Mouse (Mus musculus): ENCODE data around the gene Lmbr1. TPM values are rescaled to one million over a fixed set of nuclear protein-coding genes. Genes with fewer than 3 reads are reported as not detected.
"Not testable (repeated sequence)": the region's sequence is repeated elsewhere in the genome, so short reads cannot be mapped to it uniquely, and the experiment has no call there.

Lmbr1 gene
- 13.4 and 14.7 TPM in 2 replicates for polyA plus RNA-seq (2014; fragmentation: Nextera tagmentation; extraction: Ambion mirVana)

- Histone ChIP-seq H3K9me3 (ENCODE audit: control insufficient read depth, low read length) (no peaks in the 10 kb centered on the region), H3K4me3 (ENCODE audit: low read depth, low read length) (peak within 1 kb of the TSS; percentile 85), H3K4me1 (replicated peaks; ENCODE audit: control insufficient read depth, insufficient read depth, low read length) (no peaks in the 10 kb centered on the region), H3K27ac (ENCODE audit: low read depth) (peak within 1 kb of the TSS; percentile 80), H3K27me3 (replicated peaks; ENCODE audit: control insufficient read depth, insufficient read depth, low read length) (no peaks in the 10 kb centered on the region), H3K36me3 (ENCODE audit: control insufficient read depth, insufficient read depth, low read length) (no peaks in the 10 kb centered on the region), H3K9ac (ENCODE audit: low read length) (peak within 1 kb of the TSS; percentile 68), H3K4me2 (ENCODE audit: low read length) (peak within 1 kb of the TSS; percentile 84)
- ATAC-seq (replicated peaks; ENCODE audit: low FRiP score, low TSS enrichment, low read depth): peak; percentile 98
- peak; percentile 99 for DNase-seq (ENCODE audit: low spot score)
- 1% methylated on average over 40 of the region's 40 CpGs for WGBS
Measured at GRCm38 (mm10) chr5:29378298-29379036, at the start of gene Lmbr1. Gene Lmbr1, minus strand, starts transcription at chr5:29378390.

GRCm38 (mm10) chr5:29423330-29423729 is 45.1 kb upstream of the Lmbr1 start:
- H3K4me1 ChIP-seq (replicated peaks; ENCODE audit: control insufficient read depth, insufficient read depth, low read length); H3K9me3 ChIP-seq (ENCODE audit: control insufficient read depth, low read length); H3K27me3 ChIP-seq (replicated peaks; ENCODE audit: control insufficient read depth, insufficient read depth, low read length); DNase-seq (ENCODE audit: low spot score); H3K27ac ChIP-seq (ENCODE audit: low read depth); ATAC-seq (replicated peaks; ENCODE audit: low FRiP score, low TSS enrichment, low read depth); H3K9ac ChIP-seq (ENCODE audit: low read length); H3K36me3 ChIP-seq (ENCODE audit: control insufficient read depth, insufficient read depth, low read length); H3K4me2 ChIP-seq (ENCODE audit: low read length); H3K4me3 ChIP-seq (ENCODE audit: low read depth, low read length): not testable (repeated sequence)
- 45% methylated on average over 3 of the region's 3 CpGs for WGBS

DNA sequence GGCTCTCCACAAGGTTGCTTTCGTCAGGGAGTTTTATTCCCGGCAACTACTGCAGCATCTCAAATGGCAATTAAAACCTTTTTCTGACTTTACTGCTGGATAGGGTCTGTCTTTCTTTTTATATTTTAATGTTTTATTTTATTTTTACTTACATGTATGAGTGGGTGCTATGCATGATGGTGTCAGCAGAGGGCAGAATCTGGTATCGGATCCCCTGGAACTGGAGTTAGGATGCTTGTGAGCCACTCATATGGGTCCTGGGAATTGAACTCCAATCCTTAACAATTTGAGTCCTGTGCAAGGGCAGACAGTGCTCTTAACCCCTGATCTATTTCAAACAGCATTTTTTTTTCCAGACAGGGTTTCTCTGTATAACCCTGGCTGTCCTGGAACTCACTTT is 34.9 kb upstream of the Lmbr1 start:
- H3K9ac ChIP-seq (ENCODE audit: low read length): no peak overlapping the region
- no peaks in the 10 kb centered on the region for H3K4me1 ChIP-seq (replicated peaks; ENCODE audit: control insufficient read depth, insufficient read depth, low read length)
- H3K4me3 ChIP-seq (ENCODE audit: low read depth, low read length): no peak overlapping the region
- no peak overlapping the region for H3K4me2 ChIP-seq (ENCODE audit: low read length)
- no peaks in the 10 kb centered on the region for H3K36me3 ChIP-seq (ENCODE audit: control insufficient read depth, insufficient read depth, low read length)
- ATAC-seq (replicated peaks; ENCODE audit: low FRiP score, low TSS enrichment, low read depth) (no peak), DNase-seq (ENCODE audit: low spot score) (no peak)
- H3K9me3 ChIP-seq (ENCODE audit: control insufficient read depth, low read length): no peaks in the 10 kb centered on the region
- H3K27ac ChIP-seq (ENCODE audit: low read depth): no peak overlapping the region
- no peaks in the 10 kb centered on the region for H3K27me3 ChIP-seq (replicated peaks; ENCODE audit: control insufficient read depth, insufficient read depth, low read length)
- 84% methylated on average over 3 of the region's 3 CpGs for WGBS

DNA sequence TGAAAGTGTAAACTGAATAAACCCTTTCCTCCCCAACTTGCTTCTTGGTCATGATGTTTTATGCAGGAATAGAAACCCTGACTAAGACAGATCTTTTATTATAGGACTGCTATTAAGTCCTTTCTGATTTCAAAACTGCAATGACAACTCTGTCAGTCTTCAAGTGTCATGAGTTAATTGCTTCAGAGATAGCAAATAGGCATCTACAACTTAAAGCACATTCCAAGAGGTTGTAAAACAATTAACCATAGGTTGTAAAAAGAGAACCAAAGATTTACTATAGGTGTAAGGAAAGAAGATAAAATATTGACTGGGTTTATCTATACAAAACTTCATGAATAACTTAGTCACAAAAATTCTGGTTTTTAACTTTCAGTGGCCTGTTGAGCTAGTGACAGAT is 32.7 kb upstream of the Lmbr1 start:
- no peak overlapping the region for H3K27ac ChIP-seq (ENCODE audit: low read depth)
- H3K4me2 ChIP-seq (ENCODE audit: low read length): no peak overlapping the region
- H3K4me3 ChIP-seq (ENCODE audit: low read depth, low read length): no peak overlapping the region
- H3K27me3 ChIP-seq (replicated peaks; ENCODE audit: control insufficient read depth, insufficient read depth, low read length): no peaks in the 10 kb centered on the region
- no peaks in the 10 kb centered on the region for H3K4me1 ChIP-seq (replicated peaks; ENCODE audit: control insufficient read depth, insufficient read depth, low read length)
- no peak overlapping the region for H3K9ac ChIP-seq (ENCODE audit: low read length)
- no peak for DNase-seq (ENCODE audit: low spot score)
- H3K36me3 ChIP-seq (ENCODE audit: control insufficient read depth, insufficient read depth, low read length): no peaks in the 10 kb centered on the region
- ATAC-seq (replicated peaks; ENCODE audit: low FRiP score, low TSS enrichment, low read depth): no peak
- no peaks in the 10 kb centered on the region for H3K9me3 ChIP-seq (ENCODE audit: control insufficient read depth, low read length)

DNA sequence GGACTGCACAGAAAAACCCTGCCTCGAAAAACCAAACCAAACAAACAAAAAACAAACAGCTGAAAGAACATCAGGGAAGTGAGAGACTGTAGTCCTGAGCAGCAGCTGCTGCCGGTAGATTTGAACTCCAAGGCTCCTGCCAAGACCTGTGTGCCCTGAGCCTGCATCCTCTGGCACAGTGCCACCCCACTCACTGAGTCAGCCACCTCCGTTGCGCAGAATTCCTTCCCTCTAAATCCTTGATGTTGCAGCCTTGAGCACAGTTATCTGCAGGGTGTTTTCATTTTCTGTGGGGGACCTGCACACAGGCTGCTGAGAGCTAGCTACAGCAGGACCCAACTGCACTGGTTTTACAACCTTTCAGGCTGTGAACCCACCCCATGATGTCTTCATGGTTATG is 20.2 kb upstream of the Lmbr1 start:
- ATAC-seq (replicated peaks; ENCODE audit: low FRiP score, low TSS enrichment, low read depth) (no peak), DNase-seq (ENCODE audit: low spot score) (no peak)
- WGBS: 69% methylated on average over 4 of the region's 4 CpGs
- Histone ChIP-seq H3K36me3 (ENCODE audit: control insufficient read depth, insufficient read depth, low read length) (no peaks in the 10 kb centered on the region), H3K4me3 (ENCODE audit: low read depth, low read length) (no peak overlapping the region), H3K27ac (ENCODE audit: low read depth) (no peak overlapping the region), H3K4me2 (ENCODE audit: low read length) (no peak overlapping the region), H3K9me3 (ENCODE audit: control insufficient read depth, low read length) (no peaks in the 10 kb centered on the region), H3K9ac (ENCODE audit: low read length) (no peak overlapping the region), H3K4me1 (replicated peaks; ENCODE audit: control insufficient read depth, insufficient read depth, low read length) (no peaks in the 10 kb centered on the region), H3K27me3 (replicated peaks; ENCODE audit: control insufficient read depth, insufficient read depth, low read length) (no peaks in the 10 kb centered on the region)

- Histone ChIP-seq H3K4me3 (ENCODE audit: low read depth, low read length) (no peak overlapping the region), H3K4me2 (ENCODE audit: low read length) (no peak overlapping the region), H3K9me3 (ENCODE audit: control insufficient read depth, low read length) (no peaks in the 10 kb centered on the region), H3K9ac (ENCODE audit: low read length) (no peak overlapping the region), H3K4me1 (replicated peaks; ENCODE audit: control insufficient read depth, insufficient read depth, low read length) (0 out of 2 replicates have a peak, but pooled peaks cover 6% of the 10 kb centered on the region), H3K27ac (ENCODE audit: low read depth) (no peak overlapping the region), H3K36me3 (ENCODE audit: control insufficient read depth, insufficient read depth, low read length) (no peaks in the 10 kb centered on the region), H3K27me3 (replicated peaks; ENCODE audit: control insufficient read depth, insufficient read depth, low read length) (no peaks in the 10 kb centered on the region)
- ATAC-seq (replicated peaks; ENCODE audit: low FRiP score, low TSS enrichment, low read depth) (peak; percentile 56; the same call in 1 of the 2 replicates), DNase-seq (ENCODE audit: low spot score) (peak; percentile 88)
- 19% methylated on average over 15 of the region's 15 CpGs for WGBS
Measured at GRCm38 (mm10) chr5:29388944-29389765, 11.0 kb upstream of the Lmbr1 start.

DNA sequence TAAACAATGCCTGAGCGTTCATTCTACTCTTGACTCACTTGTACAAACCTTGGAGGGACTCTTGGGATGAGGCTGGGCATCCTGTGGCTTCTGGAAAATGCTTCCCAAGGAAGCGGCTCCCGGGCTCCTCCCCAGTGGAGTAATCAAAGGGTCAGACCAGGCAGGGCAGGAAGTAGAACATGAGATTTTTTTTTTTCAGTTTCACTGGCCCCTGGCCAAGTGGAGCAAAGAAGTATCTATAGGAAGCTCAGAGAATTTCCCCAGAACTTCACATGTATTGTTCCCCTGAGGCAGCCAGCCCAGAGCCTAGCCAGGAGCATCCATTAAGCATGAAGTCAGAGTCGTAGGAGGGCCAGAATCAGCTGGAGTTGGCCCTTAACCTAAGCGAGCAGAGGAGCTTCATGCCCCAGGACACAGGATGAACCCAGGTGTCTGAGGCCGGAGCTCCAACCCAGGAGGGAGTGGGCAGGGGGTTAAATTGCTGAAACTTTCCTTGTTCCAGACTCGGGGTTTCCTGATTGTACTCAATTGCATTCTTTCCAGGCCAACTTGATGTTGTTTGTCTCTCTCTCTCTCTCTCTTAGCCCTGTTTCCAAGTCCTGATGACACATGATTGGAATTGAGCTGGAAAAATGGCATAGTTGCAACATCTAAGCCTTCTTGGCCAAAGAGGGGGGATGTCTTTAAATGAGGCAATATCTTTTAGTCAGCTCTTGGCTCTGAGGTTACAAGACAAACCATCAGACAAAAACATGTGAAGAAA is 10.2 kb upstream of the Lmbr1 start:
- Histone ChIP-seq H3K9ac (ENCODE audit: low read length) (no peak overlapping the region), H3K27me3 (replicated peaks; ENCODE audit: control insufficient read depth, insufficient read depth, low read length) (no peaks in the 10 kb centered on the region), H3K4me3 (ENCODE audit: low read depth, low read length) (no peak overlapping the region), H3K36me3 (ENCODE audit: control insufficient read depth, insufficient read depth, low read length) (no peaks in the 10 kb centered on the region), H3K4me1 (replicated peaks; ENCODE audit: control insufficient read depth, insufficient read depth, low read length) (0 out of 2 replicates have a peak, but pooled peaks cover 6% of the 10 kb centered on the region), H3K27ac (ENCODE audit: low read depth) (peak overlapping the region; percentile 25; the same call in 1 of the 2 replicates), H3K9me3 (ENCODE audit: control insufficient read depth, low read length) (no peaks in the 10 kb centered on the region), H3K4me2 (ENCODE audit: low read length) (no peak overlapping the region)
- whole genome bisulfite sequencing: 32% methylated on average over 7 of the region's 7 CpGs
- peak; percentile 59 for DNase-seq (ENCODE audit: low spot score)
- ATAC-seq (replicated peaks; ENCODE audit: low FRiP score, low TSS enrichment, low read depth): no peak

DNA sequence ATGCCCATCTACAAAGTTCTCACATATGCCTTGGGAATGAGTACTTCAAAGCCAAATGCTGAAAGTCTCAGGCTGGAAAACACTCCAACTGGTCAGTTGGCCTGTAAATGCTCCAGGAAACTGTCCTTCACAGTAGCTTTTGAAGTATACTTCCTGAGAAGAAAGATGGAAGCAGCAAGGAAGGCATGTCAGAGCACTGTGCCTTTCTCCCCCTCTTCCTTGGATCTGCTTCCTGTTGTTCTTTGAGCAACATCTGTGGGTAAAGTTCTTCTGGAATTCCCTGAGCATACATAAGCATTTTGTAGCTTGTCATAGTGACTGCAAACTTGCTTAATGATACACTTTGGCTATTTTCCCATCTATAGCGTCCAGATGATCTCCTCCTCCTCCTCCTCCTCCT is 9.4 kb upstream of the Lmbr1 start:
- H3K27ac ChIP-seq (ENCODE audit: low read depth): peak overlapping the region; percentile 6; the same call in 1 of the 2 replicates
- WGBS: 30% methylated on average over 1 of the region's 1 CpGs
- no peak for DNase-seq (ENCODE audit: low spot score)
- no peak overlapping the region for H3K9ac ChIP-seq (ENCODE audit: low read length)
- H3K36me3 ChIP-seq (ENCODE audit: control insufficient read depth, insufficient read depth, low read length): no peaks in the 10 kb centered on the region
- no peak for ATAC-seq (replicated peaks; ENCODE audit: low FRiP score, low TSS enrichment, low read depth)
- no peak overlapping the region for H3K4me3 ChIP-seq (ENCODE audit: low read depth, low read length)
- no peaks in the 10 kb centered on the region for H3K27me3 ChIP-seq (replicated peaks; ENCODE audit: control insufficient read depth, insufficient read depth, low read length)
- no peaks in the 10 kb centered on the region for H3K9me3 ChIP-seq (ENCODE audit: control insufficient read depth, low read length)
- no peak overlapping the region for H3K4me2 ChIP-seq (ENCODE audit: low read length)
- 0 out of 2 replicates have a peak, but pooled peaks cover 6% of the 10 kb centered on the region for H3K4me1 ChIP-seq (replicated peaks; ENCODE audit: control insufficient read depth, insufficient read depth, low read length)
